Mouse (Mus musculus) limb, embryonic 10.5 days (tissue): ENCODE measurements at regions not wholly inside any gene's neighbourhood (a gene's known extent, or its start where the extent isn't known, plus 50 kb on each side); places are given as distances from the start of the nearest gene placed in this dataset.

Experiments used
- DNase-seq: peaks from one replicate; pipeline ENCODE4 v3.0.0-alpha.2; 2017; ENCODE audit warnings: low spot score
- H3K27ac ChIP-seq: fragments of 300-500 bp; sonication (generic); 2 replicates; pipeline ENCODE4 v1.5.1; 2016; ENCODE audit warnings: mild to moderate bottlenecking
- H3K27me3 ChIP-seq: fragments of 300-500 bp; sonication (generic); 2 replicates; pipeline ENCODE4 v1.6.1; 2016; ENCODE audit warnings: low read depth, mild to moderate bottlenecking; ENCODE audit not compliant: poor library complexity, severe bottlenecking
- H3K36me3 ChIP-seq: fragments of 300-500 bp; sonication (generic); 2 replicates; pipeline ENCODE4 v1.6.1; 2016; ENCODE audit warnings: mild to moderate bottlenecking, moderate library complexity
- H3K4me1 ChIP-seq: fragments of 300-500 bp; sonication (generic); 2 replicates; pipeline ENCODE4 v1.6.1; 2016
- H3K4me3 ChIP-seq: fragments of 300-500 bp; sonication (generic); 2 replicates; pipeline ENCODE4 v1.5.1; 2016; ENCODE audit warnings: mild to moderate bottlenecking, moderate library complexity
- H3K9me3 ChIP-seq: fragments of 300-500 bp; sonication (generic); replicated peaks from 2 replicates; pipeline ENCODE4 v1.6.1; 2016; ENCODE audit warnings: mild to moderate bottlenecking
- WGBS: fragments of 180-500 bp; shearing (Covaris S2); methylation state at CpG from one replicate; pipeline ENCODE4 v1.1.7; 2016; 5-methylcytosine and 5-hydroxymethylcytosine counted together

DNA sequence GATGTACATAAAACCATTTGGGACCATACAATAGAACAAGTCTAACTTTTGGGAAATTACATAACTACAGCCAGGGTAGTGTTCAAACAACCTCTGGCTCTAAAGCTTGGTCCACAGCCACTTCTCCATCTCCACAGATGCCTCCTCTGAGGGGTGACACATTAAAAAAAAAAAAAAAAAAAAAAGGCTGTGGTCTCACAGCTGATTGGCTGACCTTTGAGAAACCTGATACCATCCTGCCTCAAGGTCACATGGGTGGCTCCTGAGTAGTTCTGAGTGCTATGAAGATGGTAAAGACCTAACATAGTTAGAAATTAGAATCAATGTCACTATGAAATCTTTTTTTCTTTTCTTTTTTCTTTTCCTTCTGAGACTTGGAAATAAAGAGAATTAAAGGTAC lies 102.4 kb downstream of the Tmem182 start:
- Histone ChIP-seq H3K9me3 (no peaks in the 10 kb centered on the region), H3K27me3 (no peaks in the 10 kb centered on the region), H3K36me3 (no peaks in the 10 kb centered on the region), H3K27ac (no peak overlapping the region), H3K4me3 (no peak overlapping the region), H3K4me1 (no peaks in the 10 kb centered on the region)
- no peak for DNase-seq

- Histone ChIP-seq H3K4me1 (no peaks in the 10 kb centered on the region), H3K36me3 (no peaks in the 10 kb centered on the region), H3K9me3 (no peaks in the 10 kb centered on the region), H3K27me3 (no peaks in the 10 kb centered on the region), H3K4me3 (no peak overlapping the region), H3K27ac (no peak overlapping the region)
- 86% methylated on average over 3 of the region's 3 CpGs for WGBS
- DNase-seq: no peak
Measured at GRCm38 (mm10) chr1:40913591-40913990, 108.2 kb downstream of the Tmem182 start.

GRCm38 (mm10) chr1:40924271-40924670 lies 118.9 kb downstream of the Tmem182 start:
- Histone ChIP-seq H3K4me3 (no peak overlapping the region), H3K27ac (no peak overlapping the region)

GRCm38 (mm10) chr1:40924780-40925179 lies 119.4 kb downstream of the Tmem182 start:
- H3K27ac ChIP-seq: no peak overlapping the region
- DNase-seq: no peak
- no peak overlapping the region for H3K4me3 ChIP-seq
- H3K27me3 ChIP-seq: no peaks in the 10 kb centered on the region
- no peaks in the 10 kb centered on the region for H3K36me3 ChIP-seq
- peaks cover 3% of the 10 kb centered on the region; the same call in 1 of the 2 replicates for H3K4me1 ChIP-seq
- no peaks in the 10 kb centered on the region for H3K9me3 ChIP-seq
- 79% methylated on average over 7 of the region's 7 CpGs for WGBS

More at GRCm38 (mm10) chr1:40924271-40924670, 118.9 kb downstream of the Tmem182 start:
- 92% methylated on average over 3 of the region's 3 CpGs for WGBS
- H3K4me1 ChIP-seq: peaks cover 3% of the 10 kb centered on the region; the same call in 1 of the 2 replicates
- H3K36me3 ChIP-seq: no peaks in the 10 kb centered on the region
- H3K27me3 ChIP-seq: no peaks in the 10 kb centered on the region
- no peak for DNase-seq
- no peaks in the 10 kb centered on the region for H3K9me3 ChIP-seq

DNA sequence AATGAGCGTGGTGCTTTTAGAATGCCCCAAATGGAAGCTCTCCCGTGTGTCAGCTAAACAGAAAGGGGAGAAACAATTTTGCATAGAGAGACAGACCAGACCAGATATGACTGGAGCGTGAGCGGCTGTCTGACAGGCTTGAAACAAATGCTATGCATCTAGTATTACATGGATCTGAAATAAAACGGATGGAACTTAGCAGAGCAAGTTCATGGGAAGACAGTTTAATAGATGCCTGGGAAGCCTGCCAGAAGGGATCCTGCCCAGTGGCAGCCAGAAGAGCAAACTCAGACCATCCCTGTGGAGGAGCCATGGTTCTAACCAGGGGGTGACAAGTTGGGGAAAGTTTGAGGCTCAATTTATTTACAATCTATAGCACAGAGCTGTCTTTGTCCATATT lies 126.0 kb downstream of the Tmem182 start:
- WGBS: 86% methylated on average over 5 of the region's 5 CpGs
- Histone ChIP-seq H3K27me3 (no peaks in the 10 kb centered on the region), H3K27ac (no peak overlapping the region), H3K4me3 (no peak overlapping the region), H3K4me1 (no peaks in the 10 kb centered on the region), H3K9me3 (no peaks in the 10 kb centered on the region), H3K36me3 (no peaks in the 10 kb centered on the region)
- DNase-seq: no peak

- WGBS: 87% methylated on average over 3 of the region's 3 CpGs
- H3K4me3 ChIP-seq: no peak overlapping the region
Measured at GRCm38 (mm10) chr1:40936729-40937128, 131.3 kb downstream of the Tmem182 start.

GRCm38 (mm10) chr1:40942751-40943150 lies 137.3 kb downstream of the Tmem182 start:
- Histone ChIP-seq H3K36me3 (no peaks in the 10 kb centered on the region), H3K27me3 (no peaks in the 10 kb centered on the region), H3K4me3 (no peak overlapping the region), H3K9me3 (no peaks in the 10 kb centered on the region), H3K4me1 (no peaks in the 10 kb centered on the region), H3K27ac (no peak overlapping the region)
- no peak for DNase-seq
- WGBS: 95% methylated on average over 14 of the region's 14 CpGs

More at GRCm38 (mm10) chr1:40936729-40937128, 131.3 kb downstream of the Tmem182 start:
- Histone ChIP-seq H3K27me3 (no peaks in the 10 kb centered on the region), H3K36me3 (no peaks in the 10 kb centered on the region), H3K9me3 (no peaks in the 10 kb centered on the region), H3K27ac (no peak overlapping the region), H3K4me1 (no peaks in the 10 kb centered on the region)
- no peak for DNase-seq

GRCm38 (mm10) chr1:40943165-40943564 lies 137.8 kb downstream of the Tmem182 start:
- Histone ChIP-seq H3K4me1 (no peaks in the 10 kb centered on the region), H3K9me3 (no peaks in the 10 kb centered on the region), H3K4me3 (no peak overlapping the region), H3K27me3 (no peaks in the 10 kb centered on the region), H3K36me3 (no peaks in the 10 kb centered on the region), H3K27ac (no peak overlapping the region)
- WGBS: 78% methylated on average over 7 of the region's 7 CpGs
- DNase-seq: no peak

DNA sequence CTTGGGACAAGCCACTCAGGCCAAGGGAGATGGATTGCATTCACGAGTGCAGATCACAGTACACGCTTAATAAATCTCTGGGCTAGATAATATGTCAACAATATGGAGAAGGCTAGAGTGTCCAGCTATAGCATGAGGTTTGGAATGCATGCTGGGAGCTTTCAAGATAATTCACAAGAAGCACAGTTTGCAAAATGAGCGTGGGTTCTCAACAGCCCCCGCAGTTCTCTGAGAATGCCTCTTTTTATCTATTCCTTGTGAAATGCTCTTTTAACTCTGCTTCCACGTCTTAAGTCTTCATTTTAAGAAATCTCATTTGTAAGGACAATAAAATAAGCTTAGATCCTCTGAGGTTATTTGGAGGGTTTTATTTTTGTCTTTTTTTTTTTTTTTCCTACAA lies 145.2 kb downstream of the Tmem182 start:
- Histone ChIP-seq H3K27ac (no peak overlapping the region), H3K36me3 (no peaks in the 10 kb centered on the region), H3K4me1 (no peaks in the 10 kb centered on the region), H3K4me3 (no peak overlapping the region), H3K9me3 (no peaks in the 10 kb centered on the region), H3K27me3 (no peaks in the 10 kb centered on the region)
- 87% methylated on average over 5 of the region's 5 CpGs for WGBS
- no peak for DNase-seq

GRCm38 (mm10) chr1:40954720-40955163 lies 149.3 kb downstream of the Tmem182 start:
- H3K9me3 ChIP-seq: no peaks in the 10 kb centered on the region
- 93% methylated on average over 14 of the region's 14 CpGs for WGBS
- DNase-seq: no peak
- H3K27ac ChIP-seq: no peak overlapping the region
- no peak overlapping the region for H3K4me3 ChIP-seq
- no peaks in the 10 kb centered on the region for H3K4me1 ChIP-seq
- H3K27me3 ChIP-seq: no peaks in the 10 kb centered on the region
- H3K36me3 ChIP-seq: no peaks in the 10 kb centered on the region

DNA sequence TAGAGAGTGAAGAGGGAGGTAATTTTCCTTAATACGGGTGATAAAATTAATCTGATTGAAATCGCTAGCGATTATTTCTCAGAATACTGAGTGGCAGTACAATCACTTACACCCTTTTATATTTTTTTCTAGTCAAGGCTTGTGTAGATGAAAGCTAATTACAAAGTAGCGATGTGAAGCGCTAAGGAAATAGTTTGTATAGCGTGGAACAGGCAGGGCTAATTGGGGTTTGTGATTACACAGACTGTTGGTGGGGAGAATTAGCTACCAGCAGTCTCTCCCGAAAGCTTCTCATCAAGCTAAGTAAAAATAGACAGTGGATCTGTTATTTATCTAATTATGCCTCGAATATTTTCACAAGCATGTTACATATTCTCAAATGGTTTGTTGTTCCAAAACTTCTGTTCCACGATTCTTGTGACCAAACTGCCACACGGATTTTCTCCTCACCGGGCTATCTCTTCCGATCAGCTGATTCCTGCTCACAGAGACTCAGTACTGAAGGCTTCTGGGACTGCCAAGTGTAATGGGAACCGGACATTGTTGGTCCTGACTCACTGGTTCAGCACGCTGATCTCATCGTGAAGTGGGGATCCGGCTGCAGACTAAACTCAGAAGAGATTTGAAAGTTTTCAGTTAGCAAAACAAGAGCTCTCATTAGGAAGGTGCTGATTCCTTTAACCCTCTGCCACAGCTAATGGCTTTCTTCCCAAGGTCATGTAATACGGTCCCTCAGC lies 162.5 kb downstream of the Tmem182 start:
- WGBS: 80% methylated on average over 17 of the region's 17 CpGs
- no peak for DNase-seq
- no peaks in the 10 kb centered on the region for H3K36me3 ChIP-seq
- no peak overlapping the region for H3K27ac ChIP-seq
- H3K9me3 ChIP-seq: no peaks in the 10 kb centered on the region
- no peaks in the 10 kb centered on the region for H3K27me3 ChIP-seq
- H3K4me1 ChIP-seq: peaks cover 23% of the 10 kb centered on the region
- no peak overlapping the region for H3K4me3 ChIP-seq

- DNase-seq: no peak
- no peaks in the 10 kb centered on the region for H3K9me3 ChIP-seq
- no peak overlapping the region for H3K4me3 ChIP-seq
- H3K4me1 ChIP-seq: no peaks in the 10 kb centered on the region
- H3K27me3 ChIP-seq: no peaks in the 10 kb centered on the region
- no peaks in the 10 kb centered on the region for H3K36me3 ChIP-seq
- 74% methylated on average over 2 of the region's 2 CpGs for WGBS
- H3K27ac ChIP-seq: no peak overlapping the region
Measured at GRCm38 (mm10) chr1:40983762-40984161, 178.4 kb downstream of the Tmem182 start.

- Histone ChIP-seq H3K36me3 (no peaks in the 10 kb centered on the region), H3K4me1 (no peaks in the 10 kb centered on the region), H3K27me3 (no peaks in the 10 kb centered on the region), H3K4me3 (no peak overlapping the region), H3K27ac (no peak overlapping the region), H3K9me3 (no peaks in the 10 kb centered on the region)
- no peak for DNase-seq
- 86% methylated on average over 4 of the region's 4 CpGs for WGBS
Measured at GRCm38 (mm10) chr1:40993327-40993726, 187.9 kb downstream of the Tmem182 start.
